Mouse (Mus musculus) myocyte (in vitro differentiated cells): ENCODE measurements around the gene Tyrobp. TPM values are rescaled to one million over a fixed set of nuclear protein-coding genes. Genes with fewer than 3 reads are reported as not detected.
A peak's percentile ranks its signal among the peaks of the same experiment; 100 is the strongest.

Source experiments
- H3K27me3 ChIP-seq: one replicate; pipeline ENCODE4 v1.6.1; 2011; ENCODE audit not compliant: control insufficient read depth, insufficient read depth, insufficient read length
- H3K36me3 ChIP-seq: one replicate; pipeline ENCODE4 v1.6.1; 2011; ENCODE audit not compliant: control insufficient read depth, insufficient read depth
- H3K4me2 ChIP-seq: one replicate; pipeline ENCODE4 v1.6.1; 2011; ENCODE audit warnings: low read depth, control low read depth
- H3K4me3 ChIP-seq: one replicate; pipeline ENCODE4 v1.5.1; 2011; ENCODE audit warnings: mild to moderate bottlenecking, control low read depth, moderate library complexity
- H3K79me2 ChIP-seq: one replicate; pipeline ENCODE4 v1.6.1; 2011; ENCODE audit not compliant: control insufficient read depth, insufficient read depth
- H3ac ChIP-seq: one replicate; pipeline ENCODE4 v1.6.1; 2011; ENCODE audit not compliant: control insufficient read depth, insufficient read length
- CEBPB ChIP-seq: IDR thresholded peaks from 2 replicates; pipeline ENCODE4 v1.6.1; 2011; ENCODE audit warnings: mild to moderate bottlenecking, moderate library complexity; ENCODE audit not compliant: poor library complexity, insufficient read depth, severe bottlenecking
- E2F4 ChIP-seq: IDR thresholded peaks from one replicate; pipeline ENCODE4 v1.6.1; 2011; ENCODE audit warnings: mild to moderate bottlenecking, control low read depth, moderate library complexity; ENCODE audit not compliant: insufficient read depth
- MAX ChIP-seq: IDR thresholded peaks from one replicate; pipeline ENCODE4 v1.6.1; 2011; ENCODE audit warnings: low read depth, mild to moderate bottlenecking, control low read depth
- MYOD1 ChIP-seq, 3 experiments: IDR thresholded peaks; one replicate each; pipeline ENCODE4 v1.6.1; 2011; ENCODE audit warnings: control low read depth in 2 of 3, low read depth in 2 of 3, mild to moderate bottlenecking in 2 of 3, moderate library complexity in 1 of 3; ENCODE audit not compliant: insufficient read length in 2 of 3, control insufficient read depth in 1 of 3
- MYOG ChIP-seq, 3 experiments: IDR thresholded peaks; one replicate each; pipeline ENCODE4 v1.6.1; 2011; ENCODE audit warnings: control low read depth in 2 of 3, low read depth in 2 of 3, mild to moderate bottlenecking in 2 of 3; ENCODE audit not compliant: insufficient read length in 2 of 3, control insufficient read depth in 1 of 3, insufficient read depth in 1 of 3
- POLR2A ChIP-seq: IDR thresholded peaks from one replicate; pipeline ENCODE4 v1.6.1; 2011; ENCODE audit warnings: low read depth, mild to moderate bottlenecking, control low read depth, moderate library complexity; ENCODE audit not compliant: insufficient read length
- POLR2AphosphoS2 ChIP-seq: IDR thresholded peaks from one replicate; pipeline ENCODE4 v1.6.1; 2011; ENCODE audit warnings: low read depth, control low read depth; ENCODE audit not compliant: insufficient read length
- REST ChIP-seq: IDR thresholded peaks from one replicate; pipeline ENCODE4 v1.6.1; 2011; ENCODE audit warnings: mild to moderate bottlenecking, control low read depth, moderate library complexity; ENCODE audit not compliant: insufficient read depth, insufficient read length
- SRF ChIP-seq: IDR thresholded peaks from one replicate; pipeline ENCODE4 v1.6.1; 2011; ENCODE audit warnings: low read depth; ENCODE audit not compliant: control insufficient read depth, insufficient read length
- TCF12 ChIP-seq: IDR thresholded peaks from one replicate; pipeline ENCODE4 v1.6.1; 2011; ENCODE audit warnings: mild to moderate bottlenecking, control low read depth; ENCODE audit not compliant: poor library complexity, insufficient read depth, severe bottlenecking
- TCF3 ChIP-seq: IDR thresholded peaks from one replicate; pipeline ENCODE4 v1.6.1; 2011; ENCODE audit warnings: low read depth, control low read depth; ENCODE audit not compliant: insufficient read length
- USF1 ChIP-seq: IDR thresholded peaks from one replicate; pipeline ENCODE4 v1.6.1; 2011; ENCODE audit warnings: low read depth, mild to moderate bottlenecking, control low read depth, moderate library complexity
- polyA plus RNA-seq: library from polyadenylated mRNA; unstranded; fragments of >200 nt; fragmentation: generic; extraction: Trizol; gene quantifications from one replicate; pipeline ENCODE4 v1.2.1, GENCODE M21; 2012; ENCODE audit warnings: missing spikeins

Tyrobp gene
- polyA plus RNA-seq, 1 experiment: not detected

DNA sequence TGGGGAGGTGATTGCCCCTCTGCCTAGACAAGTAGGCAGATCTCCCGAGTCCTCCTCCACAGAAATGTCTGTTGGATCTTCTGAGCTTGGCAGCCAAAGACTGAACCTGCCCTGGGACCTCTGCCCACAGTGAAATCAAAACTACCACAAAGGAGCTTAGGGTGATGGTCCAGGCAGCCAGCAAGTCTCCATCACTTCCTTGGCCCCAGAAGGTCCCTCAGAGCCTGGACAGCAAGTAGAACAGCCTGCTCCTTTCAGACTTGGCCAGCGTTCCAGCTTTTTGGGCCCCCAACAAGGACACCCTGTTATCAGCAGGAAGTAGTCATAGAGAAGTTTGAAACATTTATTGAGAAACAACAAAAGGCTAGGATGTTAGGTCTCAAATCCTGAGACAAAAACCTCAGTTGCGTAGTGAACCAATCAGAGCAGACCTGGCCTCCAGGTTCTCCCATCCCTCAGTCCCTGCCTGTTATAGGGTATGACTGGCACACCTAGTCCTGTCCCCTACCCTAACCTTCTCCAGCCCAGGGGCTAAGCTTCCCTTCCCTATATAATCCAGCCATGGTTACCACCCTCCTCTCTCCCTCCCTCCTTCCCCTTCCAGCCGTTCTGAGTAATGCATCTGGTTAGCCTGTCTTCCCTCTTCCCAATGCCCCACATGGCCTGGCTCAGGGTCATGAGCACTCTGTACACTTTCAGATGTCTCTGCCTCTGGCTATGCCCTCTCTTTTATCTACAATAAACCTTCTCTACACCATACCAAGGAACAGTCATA is 20.6 kb upstream of the Tyrobp start:
- H3K27me3 ChIP-seq: peaks cover 17% of the 10 kb centered on the region
- no peak overlapping the region for H3K4me2 ChIP-seq
- no peak for TF ChIP-seq MAX
- TF ChIP-seq POLR2AphosphoS2: no peak
- TF ChIP-seq MYOG (IDR thresholded peaks at IDR 0.05; ENCODE audit: control insufficient read depth in 1 of 3, insufficient read depth in 1 of 3, insufficient read length in 2 of 3, low read depth in 2 of 3): no peak
- TF ChIP-seq USF1: no peak
- no peak for TF ChIP-seq TCF3
- no peak for TF ChIP-seq MYOD1 (IDR thresholded peaks at IDR 0.05; ENCODE audit: control insufficient read depth in 1 of 3, insufficient read length in 2 of 3, low read depth in 2 of 3)
- no peak for TF ChIP-seq E2F4
- no peak for TF ChIP-seq REST
- no peak for TF ChIP-seq SRF
- TF ChIP-seq TCF12: no peak
- no peak for TF ChIP-seq POLR2A
- no peak for TF ChIP-seq CEBPB
- H3ac ChIP-seq: no peak overlapping the region
- no peak overlapping the region for H3K4me3 ChIP-seq
- no peaks in the 10 kb centered on the region for H3K36me3 ChIP-seq
- H3K79me2 ChIP-seq: no peaks in the 10 kb centered on the region

DNA sequence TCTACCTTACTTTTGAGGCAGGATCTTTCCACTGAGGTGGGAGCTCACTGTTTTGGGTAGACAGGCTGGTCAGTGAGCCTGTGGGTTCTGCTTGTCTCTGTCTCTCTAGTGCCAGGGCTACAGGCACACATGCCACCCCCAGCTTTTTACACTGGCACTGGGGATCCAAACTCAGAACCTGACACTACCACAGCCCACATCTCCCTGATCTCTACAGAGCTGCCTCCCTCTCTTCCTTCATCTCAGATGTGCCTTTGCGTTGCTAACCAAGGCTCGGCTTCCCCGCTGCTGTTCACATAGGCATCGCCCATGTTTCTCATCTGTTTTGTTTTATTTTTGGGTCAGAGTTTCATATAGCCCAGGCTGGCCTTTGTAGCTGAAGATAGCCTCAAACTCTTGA is 19.9 kb upstream of the Tyrobp start:
- Histone ChIP-seq H3K4me2 (no peak overlapping the region), H3K27me3 (peaks cover 17% of the 10 kb centered on the region), H3K36me3 (no peaks in the 10 kb centered on the region), H3ac (no peak overlapping the region), H3K4me3 (no peak overlapping the region), H3K79me2 (no peaks in the 10 kb centered on the region)
- no peak for TF ChIP-seq MYOG (IDR thresholded peaks at IDR 0.05; ENCODE audit: control insufficient read depth in 1 of 3, insufficient read depth in 1 of 3, insufficient read length in 2 of 3, low read depth in 2 of 3)
- no peak for TF ChIP-seq POLR2AphosphoS2
- no peak for TF ChIP-seq MAX
- no peak for TF ChIP-seq USF1
- TF ChIP-seq CEBPB: no peak
- no peak for TF ChIP-seq REST
- no peak for TF ChIP-seq POLR2A
- no peak for TF ChIP-seq MYOD1 (IDR thresholded peaks at IDR 0.05; ENCODE audit: control insufficient read depth in 1 of 3, insufficient read length in 2 of 3, low read depth in 2 of 3)
- no peak for TF ChIP-seq TCF3

- H3K79me2 ChIP-seq: no peaks in the 10 kb centered on the region
- TF ChIP-seq USF1 (no peak), CEBPB (no peak), POLR2A (no peak), TCF3 (no peak), E2F4 (no peak), MYOD1 (IDR thresholded peaks at IDR 0.05; ENCODE audit: control insufficient read depth in 1 of 3, insufficient read length in 2 of 3, low read depth in 2 of 3) (no peak), MYOG (IDR thresholded peaks at IDR 0.05; ENCODE audit: control insufficient read depth in 1 of 3, insufficient read depth in 1 of 3, insufficient read length in 2 of 3, low read depth in 2 of 3) (no peak), MAX (no peak)
- no peak overlapping the region for H3ac ChIP-seq
- H3K4me3 ChIP-seq: no peak overlapping the region
- no peak overlapping the region for H3K4me2 ChIP-seq
- H3K36me3 ChIP-seq: no peaks in the 10 kb centered on the region
- H3K27me3 ChIP-seq: peaks cover 17% of the 10 kb centered on the region
These were observed 19.2 kb upstream of the Tyrobp start for GRCm38 (mm10) chr7:30394379-30394778.

GRCm38 (mm10) chr7:30394871-30395270 is 18.7 kb upstream of the Tyrobp start:
- no peak overlapping the region for H3K4me2 ChIP-seq
- H3K4me3 ChIP-seq: no peak overlapping the region
- no peaks in the 10 kb centered on the region for H3K36me3 ChIP-seq
- no peak overlapping the region for H3ac ChIP-seq
- H3K27me3 ChIP-seq: peaks cover 17% of the 10 kb centered on the region
- no peak for TF ChIP-seq E2F4
- no peak for TF ChIP-seq CEBPB
- TF ChIP-seq REST: no peak
- TF ChIP-seq MYOG (IDR thresholded peaks at IDR 0.05; ENCODE audit: control insufficient read depth in 1 of 3, insufficient read depth in 1 of 3, insufficient read length in 2 of 3, low read depth in 2 of 3): no peak
- no peak for TF ChIP-seq USF1
- TF ChIP-seq MAX: no peak
- no peak for TF ChIP-seq TCF12
- TF ChIP-seq POLR2A: no peak
- TF ChIP-seq POLR2AphosphoS2: no peak
- no peak for TF ChIP-seq TCF3
- TF ChIP-seq SRF: no peak
- TF ChIP-seq MYOD1 (IDR thresholded peaks at IDR 0.05; ENCODE audit: control insufficient read depth in 1 of 3, insufficient read length in 2 of 3, low read depth in 2 of 3): no peak
- no peaks in the 10 kb centered on the region for H3K79me2 ChIP-seq

GRCm38 (mm10) chr7:30399671-30400070 is 13.9 kb upstream of the Tyrobp start:
- H3K4me2 ChIP-seq: peak overlapping the region; percentile 56
- H3ac ChIP-seq: no peak overlapping the region
- no peaks in the 10 kb centered on the region for H3K79me2 ChIP-seq
- peaks cover under 1% of the 10 kb centered on the region for H3K27me3 ChIP-seq
- peak in 1 of 3 experiments; percentile 18 for TF ChIP-seq MYOG (IDR thresholded peaks at IDR 0.05; ENCODE audit: control insufficient read depth in 1 of 3, insufficient read depth in 1 of 3, insufficient read length in 2 of 3, low read depth in 2 of 3)
- TF ChIP-seq MYOD1 (IDR thresholded peaks at IDR 0.05; ENCODE audit: control insufficient read depth in 1 of 3, insufficient read length in 2 of 3, low read depth in 2 of 3): no peak
- peak; percentile 91 for TF ChIP-seq CEBPB
- peak; percentile 57 for TF ChIP-seq POLR2AphosphoS2
- peak; percentile 56 for TF ChIP-seq POLR2A
- H3K36me3 ChIP-seq: no peaks in the 10 kb centered on the region
- peak overlapping the region; percentile 6 for H3K4me3 ChIP-seq
